Mouse (Mus musculus): ENCODE data around the gene Cd101. TPM values are rescaled to one million over a fixed set of nuclear protein-coding genes. Genes with fewer than 3 reads are reported as not detected.

Cd101 gene
- polyA plus RNA-seq, 1 experiment from 2014 or later: 0.12 TPM

GRCm38 (mm10) chr3:100989417-100989816, 39.9 kb downstream of the Cd101 start:
- Histone ChIP-seq H3K4me3 (ENCODE audit: low read depth, low read length) (no peak overlapping the region), H3K4me2 (ENCODE audit: low read length) (no peak overlapping the region), H3K27me3 (replicated peaks; ENCODE audit: control insufficient read depth, insufficient read depth, low read length) (no peaks in the 10 kb centered on the region), H3K4me1 (replicated peaks; ENCODE audit: control insufficient read depth, insufficient read depth, low read length) (no peaks in the 10 kb centered on the region), H3K9me3 (ENCODE audit: control insufficient read depth, low read length) (no peaks in the 10 kb centered on the region), H3K27ac (ENCODE audit: low read depth) (no peak overlapping the region), H3K36me3 (ENCODE audit: control insufficient read depth, insufficient read depth, low read length) (no peaks in the 10 kb centered on the region), H3K9ac (ENCODE audit: low read length) (no peak overlapping the region)
- ATAC-seq (replicated peaks; ENCODE audit: low FRiP score, low TSS enrichment, low read depth) (no peak), DNase-seq (ENCODE audit: low spot score) (no peak)
- 36% methylated on average over 12 of the region's 12 CpGs for WGBS

GRCm38 (mm10) chr3:100979290-100979689, 50.1 kb downstream of the Cd101 start:
- no peak overlapping the region for H3K4me3 ChIP-seq (ENCODE audit: low read depth, low read length)
- ATAC-seq (replicated peaks; ENCODE audit: low FRiP score, low TSS enrichment, low read depth): no peak
- H3K4me2 ChIP-seq (ENCODE audit: low read length): no peak overlapping the region
- H3K36me3 ChIP-seq (ENCODE audit: control insufficient read depth, insufficient read depth, low read length): no peaks in the 10 kb centered on the region
- H3K27me3 ChIP-seq (replicated peaks; ENCODE audit: control insufficient read depth, insufficient read depth, low read length): no peaks in the 10 kb centered on the region
- 78% methylated on average over 8 of the region's 8 CpGs for WGBS
- H3K27ac ChIP-seq (ENCODE audit: low read depth): no peak overlapping the region
- no peaks in the 10 kb centered on the region for H3K9me3 ChIP-seq (ENCODE audit: control insufficient read depth, low read length)
- H3K4me1 ChIP-seq (replicated peaks; ENCODE audit: control insufficient read depth, insufficient read depth, low read length): no peaks in the 10 kb centered on the region
- no peak overlapping the region for H3K9ac ChIP-seq (ENCODE audit: low read length)
- DNase-seq (ENCODE audit: low spot score): no peak

- Histone ChIP-seq H3K4me2 (ENCODE audit: low read length) (no peak overlapping the region), H3K27ac (ENCODE audit: low read depth) (no peak overlapping the region), H3K36me3 (ENCODE audit: control insufficient read depth, insufficient read depth, low read length) (no peaks in the 10 kb centered on the region), H3K4me1 (replicated peaks; ENCODE audit: control insufficient read depth, insufficient read depth, low read length) (peaks cover 6% of the 10 kb centered on the region; the same call in 1 of the 2 replicates), H3K4me3 (ENCODE audit: low read depth, low read length) (no peak overlapping the region), H3K27me3 (replicated peaks; ENCODE audit: control insufficient read depth, insufficient read depth, low read length) (no peaks in the 10 kb centered on the region), H3K9me3 (ENCODE audit: control insufficient read depth, low read length) (no peaks in the 10 kb centered on the region), H3K9ac (ENCODE audit: low read length) (no peak overlapping the region)
- ATAC-seq (replicated peaks; ENCODE audit: low FRiP score, low TSS enrichment, low read depth): no peak
- 0% methylated on average over 1 of the region's 1 CpGs for WGBS
- DNase-seq (ENCODE audit: low spot score): no peak
Measured at GRCm38 (mm10) chr3:100973906-100974305, 55.5 kb downstream of the Cd101 start.

- DNase-seq (ENCODE audit: low spot score) (peak; percentile 97), ATAC-seq (replicated peaks; ENCODE audit: low FRiP score, low TSS enrichment, low read depth) (peak; percentile 98)
- no peak within 1 kb of the TSS for H3K27ac ChIP-seq (ENCODE audit: low read depth)
- H3K4me2 ChIP-seq (ENCODE audit: low read length): peak within 1 kb of the TSS; percentile 85
- WGBS: under 1% methylated on average over 40 of the region's 40 CpGs
- H3K9me3 ChIP-seq (ENCODE audit: control insufficient read depth, low read length): no peaks in the 10 kb centered on the region
- H3K36me3 ChIP-seq (ENCODE audit: control insufficient read depth, insufficient read depth, low read length): 0 out of 2 replicates have a peak, but pooled peaks cover 12% of the 10 kb centered on the region
- peak within 1 kb of the TSS; percentile 64 for H3K9ac ChIP-seq (ENCODE audit: low read length)
- no peaks in the 10 kb centered on the region for H3K27me3 ChIP-seq (replicated peaks; ENCODE audit: control insufficient read depth, insufficient read depth, low read length)
- H3K4me3 ChIP-seq (ENCODE audit: low read depth, low read length): peak within 1 kb of the TSS; percentile 79
- peaks cover 10% of the 10 kb centered on the region; the same call in 1 of the 2 replicates for H3K4me1 ChIP-seq (replicated peaks; ENCODE audit: control insufficient read depth, insufficient read depth, low read length)
Measured at GRCm38 (mm10) chr3:100969176-100969917, 60.0 kb downstream of the Cd101 start, which contains the start of gene Ttf2. Gene Ttf2 (minus strand): TSS chr3:100969663.

- DNase-seq (ENCODE audit: low spot score): peak; percentile 67
- Histone ChIP-seq H3K36me3 (ENCODE audit: control insufficient read depth, insufficient read depth, low read length) (peaks cover 57% of the 10 kb centered on the region), H3K27ac (ENCODE audit: low read depth) (no peak overlapping the region), H3K27me3 (replicated peaks; ENCODE audit: control insufficient read depth, insufficient read depth, low read length) (no peaks in the 10 kb centered on the region), H3K4me3 (ENCODE audit: low read depth, low read length) (no peak overlapping the region), H3K9me3 (ENCODE audit: control insufficient read depth, low read length) (no peaks in the 10 kb centered on the region), H3K9ac (ENCODE audit: low read length) (no peak overlapping the region), H3K4me1 (replicated peaks; ENCODE audit: control insufficient read depth, insufficient read depth, low read length) (peaks cover 5% of the 10 kb centered on the region; the same call in 1 of the 2 replicates), H3K4me2 (ENCODE audit: low read length) (no peak overlapping the region)
- ATAC-seq (replicated peaks; ENCODE audit: low FRiP score, low TSS enrichment, low read depth): no peak
- 84% methylated on average over 14 of the region's 14 CpGs for WGBS
Measured at GRCm38 (mm10) chr3:100963849-100964542, 65.4 kb downstream of the Cd101 start.

- DNase-seq (ENCODE audit: low spot score) (no peak), ATAC-seq (replicated peaks; ENCODE audit: low FRiP score, low TSS enrichment, low read depth) (no peak)
- no peaks in the 10 kb centered on the region for H3K4me1 ChIP-seq (replicated peaks; ENCODE audit: control insufficient read depth, insufficient read depth, low read length)
- H3K36me3 ChIP-seq (ENCODE audit: control insufficient read depth, insufficient read depth, low read length): peaks cover 73% of the 10 kb centered on the region
- H3K27ac ChIP-seq (ENCODE audit: low read depth): no peak overlapping the region
- no peaks in the 10 kb centered on the region for H3K9me3 ChIP-seq (ENCODE audit: control insufficient read depth, low read length)
- H3K4me3 ChIP-seq (ENCODE audit: low read depth, low read length): no peak overlapping the region
- whole genome bisulfite sequencing: 78% methylated on average over 7 of the region's 7 CpGs
- no peak overlapping the region for H3K4me2 ChIP-seq (ENCODE audit: low read length)
- H3K9ac ChIP-seq (ENCODE audit: low read length): no peak overlapping the region
- no peaks in the 10 kb centered on the region for H3K27me3 ChIP-seq (replicated peaks; ENCODE audit: control insufficient read depth, insufficient read depth, low read length)
Measured at GRCm38 (mm10) chr3:100961501-100961900, 67.9 kb downstream of the Cd101 start.

GRCm38 (mm10) chr3:100961007-100961406, 68.3 kb downstream of the Cd101 start:
- H3K36me3 ChIP-seq (ENCODE audit: control insufficient read depth, insufficient read depth, low read length): peaks cover 72% of the 10 kb centered on the region
- no peak for ATAC-seq (replicated peaks; ENCODE audit: low FRiP score, low TSS enrichment, low read depth)

GRCm38 (mm10) chr3:100954616-100955015, 74.7 kb downstream of the Cd101 start:
- ATAC-seq (replicated peaks; ENCODE audit: low FRiP score, low TSS enrichment, low read depth) (no peak), DNase-seq (ENCODE audit: low spot score) (no peak)
- Histone ChIP-seq H3K9me3 (ENCODE audit: control insufficient read depth, low read length) (no peaks in the 10 kb centered on the region), H3K27me3 (replicated peaks; ENCODE audit: control insufficient read depth, insufficient read depth, low read length) (no peaks in the 10 kb centered on the region), H3K36me3 (ENCODE audit: control insufficient read depth, insufficient read depth, low read length) (peaks cover 84% of the 10 kb centered on the region), H3K4me2 (ENCODE audit: low read length) (no peak overlapping the region), H3K4me1 (replicated peaks; ENCODE audit: control insufficient read depth, insufficient read depth, low read length) (no peaks in the 10 kb centered on the region), H3K27ac (ENCODE audit: low read depth) (no peak overlapping the region), H3K4me3 (ENCODE audit: low read depth, low read length) (no peak overlapping the region), H3K9ac (ENCODE audit: low read length) (no peak overlapping the region)

More at GRCm38 (mm10) chr3:100961007-100961406, 68.3 kb downstream of the Cd101 start:
- H3K27ac ChIP-seq (ENCODE audit: low read depth): no peak overlapping the region
- H3K4me3 ChIP-seq (ENCODE audit: low read depth, low read length): no peak overlapping the region
- H3K4me1 ChIP-seq (replicated peaks; ENCODE audit: control insufficient read depth, insufficient read depth, low read length): no peaks in the 10 kb centered on the region
- H3K27me3 ChIP-seq (replicated peaks; ENCODE audit: control insufficient read depth, insufficient read depth, low read length): no peaks in the 10 kb centered on the region
- no peak overlapping the region for H3K9ac ChIP-seq (ENCODE audit: low read length)
- WGBS: 72% methylated on average over 5 of the region's 5 CpGs
- H3K4me2 ChIP-seq (ENCODE audit: low read length): no peak overlapping the region
- DNase-seq (ENCODE audit: low spot score): no peak
- H3K9me3 ChIP-seq (ENCODE audit: control insufficient read depth, low read length): no peaks in the 10 kb centered on the region

All from intestine, embryonic 14.5 days (tissue).